Mouse (Mus musculus) heart, postnatal 4 days (tissue): ENCODE data around the gene Gm47791. TPM values are rescaled to one million over a fixed set of nuclear protein-coding genes. Genes with fewer than 3 reads are reported as not detected.

ENCODE experiments used
- DNase-seq: peaks from one replicate; pipeline ENCODE4 v3.0.0; 2021
- total RNA-seq, 2 experiments: library from RNA; stranded (reverse); gene quantifications; 2 replicates each; pipeline ENCODE4 v1.2.3; 2021

Gm47791 gene
- total RNA-seq, 2 experiments from 2014 or later: not detected

DNA sequence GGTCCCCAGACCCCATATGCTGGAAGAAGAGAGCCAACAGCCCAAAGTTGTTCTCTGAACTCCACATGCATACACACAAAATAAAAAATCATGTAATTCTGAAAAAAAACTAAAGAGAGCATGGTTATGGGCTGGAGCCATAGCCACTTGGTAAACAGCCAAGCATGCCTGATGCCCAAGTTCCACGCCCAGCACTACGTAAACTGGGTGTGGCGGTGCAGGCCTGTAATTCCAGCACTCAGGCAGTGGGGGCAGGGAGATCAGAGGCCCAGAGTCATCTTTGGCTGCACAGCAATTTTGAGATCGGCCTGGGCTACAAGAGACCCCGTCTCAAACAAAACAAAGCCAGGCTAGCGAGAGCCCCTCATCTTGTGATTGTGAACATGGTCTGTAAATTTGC lies 14.5 kb upstream of the Gm47791 start:
- DNase-seq: no peak

DNA sequence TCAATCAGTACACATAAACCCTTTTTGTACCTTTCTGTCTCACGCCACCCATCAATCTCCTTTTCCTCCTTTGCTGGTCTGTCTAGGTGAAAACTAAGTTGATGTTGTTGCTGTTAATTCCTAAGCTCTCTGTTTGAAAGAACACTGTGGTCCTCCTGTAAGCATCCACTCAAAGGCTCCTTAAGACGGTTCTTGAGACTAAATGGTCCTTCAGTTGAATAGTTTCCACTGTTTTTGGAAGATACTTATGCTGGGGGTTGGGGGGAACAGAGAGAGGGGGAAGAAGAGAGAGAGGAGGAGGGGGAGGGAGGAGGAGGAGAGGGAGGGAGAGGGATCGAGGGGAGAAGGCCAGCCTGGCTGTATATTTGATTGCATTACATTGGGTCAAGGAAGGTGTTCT lies 12.5 kb upstream of the Gm47791 start:
- DNase-seq: no peak

DNA sequence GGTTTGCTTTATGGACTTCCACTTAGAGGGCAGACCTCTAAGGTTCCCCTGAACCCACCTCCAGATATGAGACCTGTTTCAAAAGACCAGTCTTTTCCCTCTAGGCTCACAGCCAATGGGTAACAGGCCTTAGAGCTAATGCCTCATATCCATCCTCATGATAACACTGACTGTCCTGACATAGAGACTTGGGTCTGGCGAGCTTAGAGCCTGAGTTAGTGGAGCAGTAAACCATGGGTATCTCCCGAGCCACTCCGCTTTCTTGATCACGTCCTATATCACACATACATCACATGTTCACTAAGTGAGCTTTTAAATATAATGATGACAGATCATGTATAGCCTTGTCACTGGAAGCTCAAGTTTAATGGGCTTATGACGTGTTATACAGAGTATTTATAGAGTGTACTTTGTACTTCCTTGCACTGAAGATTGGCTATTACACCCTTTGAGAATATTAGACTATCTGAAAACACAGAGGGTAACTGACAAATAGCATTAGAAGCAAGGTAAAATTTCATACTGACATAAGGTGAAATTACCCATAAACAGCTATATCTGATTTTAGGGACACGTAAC lies 8.4 kb upstream of the Gm47791 start:
- no peak for DNase-seq

DNA sequence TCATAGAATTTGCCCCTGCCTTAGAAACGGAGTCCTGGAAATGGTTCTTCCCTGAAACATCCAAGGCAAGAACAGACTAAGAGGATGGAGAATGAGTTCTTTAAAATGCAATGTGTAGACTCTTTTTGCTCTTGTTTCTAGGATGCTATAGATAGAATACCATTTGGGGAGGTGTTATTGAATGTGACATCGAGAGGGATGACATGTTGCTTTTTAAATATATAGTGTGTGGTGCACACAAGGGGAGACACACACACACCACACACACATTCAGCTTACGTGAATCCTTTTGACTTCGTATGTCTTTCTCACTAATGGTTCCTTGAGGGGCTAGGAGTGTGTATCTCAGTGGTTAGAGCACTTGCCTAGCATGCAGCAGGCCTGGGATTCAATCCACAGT lies 4.2 kb upstream of the Gm47791 start:
- no peak for DNase-seq

DNA sequence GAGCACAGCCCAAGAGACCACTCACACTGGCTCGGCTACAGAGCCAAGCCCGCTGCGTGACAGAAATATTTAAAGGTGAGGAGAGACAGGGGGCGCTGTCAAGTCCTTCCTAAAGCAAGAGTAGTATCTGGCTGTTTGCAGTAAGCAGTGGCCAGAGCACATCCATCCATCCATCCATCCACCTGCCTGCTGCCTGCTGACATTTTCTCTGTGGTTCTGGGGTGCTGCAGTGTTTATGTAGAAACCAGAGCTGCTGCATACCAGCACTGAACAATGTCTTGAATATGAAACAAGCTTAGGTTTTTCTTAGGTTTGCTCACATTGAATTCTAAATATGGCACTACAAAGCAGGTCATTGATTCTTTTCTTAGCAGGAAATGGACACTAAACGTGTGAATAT lies 2.2 kb upstream of the Gm47791 start:
- DNase-seq: no peak

DNA sequence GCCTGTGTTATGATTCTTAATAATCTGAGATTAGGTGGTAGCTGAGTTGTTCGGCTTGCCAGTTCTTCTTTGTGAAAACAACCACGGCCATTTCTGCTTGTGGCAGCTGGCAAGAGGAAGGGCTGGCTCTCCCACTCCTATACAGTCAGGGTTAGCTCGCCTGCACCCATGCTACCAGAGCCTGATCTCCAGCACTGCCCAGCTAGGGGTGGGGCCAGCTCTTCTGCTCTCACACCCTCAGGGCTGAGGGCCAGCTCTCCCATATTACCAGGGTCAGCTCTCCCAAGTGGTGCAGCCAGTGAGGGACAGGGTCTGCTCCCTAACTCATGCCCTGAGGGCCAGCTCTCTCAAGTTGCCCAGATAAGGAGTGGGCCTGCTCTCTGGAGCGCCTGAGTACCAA lies 1.4 kb upstream of the Gm47791 start:
- DNase-seq: no peak

DNA sequence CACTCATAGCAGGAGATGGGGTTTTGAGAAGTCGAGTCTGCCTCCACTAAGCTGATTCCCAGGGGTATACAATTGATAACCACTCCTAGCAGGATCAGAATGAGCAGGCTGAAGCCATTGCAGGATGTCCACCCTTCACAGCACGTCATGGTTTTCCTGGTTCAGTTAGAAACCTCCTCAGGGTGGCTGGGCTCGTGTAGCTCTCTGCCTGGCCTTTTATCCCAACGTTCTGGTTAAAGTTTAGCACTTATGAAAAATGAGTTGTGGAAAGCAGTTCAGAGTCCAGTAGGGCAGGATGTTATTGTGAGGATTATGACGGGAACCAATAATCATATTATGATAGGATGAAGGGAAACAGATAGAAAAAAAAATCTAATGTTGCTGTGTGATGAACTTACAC lies 2.8 kb downstream of the Gm47791 start, which contains the start of gene Tm4sf20:
Gene Tm4sf20, minus strand, starts transcription at position 193 of the 400 bp plus-strand sequence.
- DNase-seq: no peak

DNA sequence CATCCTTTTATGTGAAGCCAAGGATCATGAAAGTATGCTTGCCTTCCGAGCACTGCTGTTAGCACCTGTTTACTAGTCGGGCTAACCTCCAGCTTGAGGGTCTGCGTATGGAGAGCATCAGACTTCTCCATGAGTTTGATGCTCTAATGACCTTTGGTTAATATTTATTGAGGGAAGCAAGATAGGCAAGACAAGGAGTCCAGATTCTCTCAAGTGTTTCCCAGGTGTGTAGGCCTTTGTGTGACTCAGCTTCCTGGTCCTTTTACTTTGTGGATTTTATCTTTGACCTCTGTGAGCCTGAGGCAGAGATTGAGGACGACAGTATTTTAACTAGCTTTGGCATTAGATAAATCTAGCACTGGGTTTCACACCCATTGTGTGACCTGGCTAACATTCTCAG lies 4.4 kb downstream of the Gm47791 start:
- no peak for DNase-seq

DNA sequence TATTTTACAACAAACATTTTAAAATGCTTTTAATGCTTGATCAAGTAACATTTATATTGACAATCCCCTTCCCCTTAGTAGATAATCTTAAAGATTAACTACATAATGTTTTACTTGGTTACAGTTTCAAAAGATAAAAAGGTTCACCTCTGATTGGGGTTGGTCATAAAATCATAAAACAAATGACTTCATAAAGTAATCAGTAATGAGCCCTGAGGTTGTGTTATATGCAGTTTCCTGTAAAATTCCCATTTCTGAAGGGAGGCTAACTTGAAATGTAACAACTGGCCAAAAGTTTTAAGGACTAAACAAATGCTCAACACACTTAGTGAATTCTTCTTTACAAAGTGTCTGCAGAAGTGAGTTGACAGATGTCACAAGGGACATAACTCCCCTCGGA lies 4.8 kb downstream of the Gm47791 start:
- no peak for DNase-seq

DNA sequence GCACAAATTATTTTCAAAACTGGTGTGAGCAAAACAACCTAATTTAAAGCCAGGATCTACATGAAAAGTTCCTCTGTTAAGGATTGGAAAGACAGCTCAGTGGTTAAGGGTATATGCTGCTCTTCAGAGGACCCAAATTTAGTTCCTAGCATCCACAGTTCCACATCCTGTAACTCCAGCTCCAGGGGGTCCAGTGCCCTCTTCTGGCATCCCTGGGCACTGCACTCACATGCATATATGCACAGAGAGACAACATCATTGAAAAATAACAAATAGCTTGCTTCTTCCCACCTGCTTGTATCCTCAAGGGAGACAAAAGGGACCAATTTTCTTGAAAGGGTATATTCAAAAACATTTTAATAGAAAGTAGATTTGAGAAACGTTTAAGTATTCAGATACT lies 8.8 kb downstream of the Gm47791 start:
- DNase-seq: no peak

DNA sequence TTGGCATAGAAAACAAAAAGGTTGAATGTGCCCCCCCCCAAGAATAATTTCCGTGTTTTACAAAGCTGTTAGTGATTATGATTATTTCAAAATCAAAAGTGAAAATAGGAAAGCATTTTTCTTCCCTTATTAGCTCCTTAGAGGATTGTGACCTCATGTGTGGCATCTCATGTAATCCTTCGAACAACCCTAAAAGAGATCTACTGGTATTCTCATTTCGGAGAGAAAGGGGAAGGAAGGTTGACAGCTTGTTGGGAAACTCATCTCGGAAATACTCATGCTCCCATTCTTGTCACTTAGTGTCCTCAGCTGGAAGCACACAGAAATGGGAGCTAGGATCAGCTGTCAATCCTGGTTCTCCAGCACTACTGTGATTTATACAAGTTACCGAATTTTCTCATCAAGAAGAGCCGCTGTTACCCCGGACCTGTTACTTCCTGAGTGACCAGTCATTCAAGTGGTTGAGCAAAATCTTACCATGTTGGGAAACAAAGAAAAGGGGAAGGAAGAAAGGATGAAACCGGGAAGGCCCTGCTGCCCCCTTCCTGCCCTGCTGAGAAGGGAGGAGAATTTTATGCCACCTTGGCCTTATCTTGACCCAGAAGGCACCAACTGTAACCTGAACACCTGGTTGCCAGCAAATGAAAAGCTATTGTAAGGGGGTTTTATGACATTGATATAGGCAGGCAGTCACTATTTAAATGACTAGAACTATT lies 9.4 kb downstream of the Gm47791 start:
- no peak for DNase-seq

DNA sequence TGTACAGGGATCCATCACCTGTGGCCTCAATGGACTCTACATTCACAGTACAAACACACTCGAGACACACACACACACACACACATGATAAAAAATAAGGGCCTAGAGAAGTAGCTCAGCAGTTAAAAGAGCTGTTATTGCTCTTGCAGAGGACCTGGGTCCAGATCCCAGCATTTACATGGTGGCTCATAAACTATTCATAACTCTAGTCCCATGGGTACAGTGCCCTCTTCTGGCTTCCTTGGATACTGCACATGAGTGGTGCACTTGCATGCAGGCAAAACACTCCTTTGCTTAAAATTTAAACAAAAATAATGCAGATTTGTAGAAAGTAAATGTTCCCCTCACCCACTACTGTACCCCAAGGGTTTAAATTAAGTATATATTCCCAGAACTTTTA lies 11.5 kb downstream of the Gm47791 start:
- no peak for DNase-seq

DNA sequence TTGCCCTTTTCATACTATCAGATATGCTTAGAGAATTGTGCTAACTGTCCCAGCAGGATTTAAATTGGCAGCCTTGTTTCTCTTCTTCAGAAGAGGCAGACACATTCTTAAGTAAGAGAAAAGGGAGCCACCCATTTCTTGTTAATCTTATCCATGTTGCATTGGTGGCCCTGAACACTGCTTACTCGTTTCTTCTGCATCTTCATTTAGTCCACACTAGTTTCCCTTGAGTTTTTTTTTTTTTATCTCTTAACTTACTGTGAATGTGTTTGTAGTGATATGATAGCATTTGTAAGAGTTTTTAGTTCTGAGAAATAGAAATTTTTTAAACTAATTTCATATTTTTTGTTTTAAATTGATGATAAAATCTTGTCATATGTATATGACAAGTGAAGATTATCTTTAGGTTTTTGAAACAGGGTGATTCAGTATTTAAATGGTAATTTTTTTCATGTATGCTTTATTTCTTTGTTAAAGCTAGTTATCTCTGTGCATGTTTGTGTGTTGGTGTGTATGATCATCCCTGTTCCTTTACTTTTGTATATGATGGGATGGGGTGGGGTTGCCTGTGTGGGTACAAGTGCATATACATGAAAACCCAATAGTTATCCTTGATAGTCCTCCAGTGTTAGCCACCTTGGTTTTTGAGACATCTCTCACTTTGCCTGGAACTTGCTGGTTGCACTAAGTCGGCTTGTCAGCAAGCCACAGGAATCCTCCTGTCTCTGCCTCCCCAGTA lies 23.2 kb downstream of the Gm47791 start:
- no peak for DNase-seq

DNA sequence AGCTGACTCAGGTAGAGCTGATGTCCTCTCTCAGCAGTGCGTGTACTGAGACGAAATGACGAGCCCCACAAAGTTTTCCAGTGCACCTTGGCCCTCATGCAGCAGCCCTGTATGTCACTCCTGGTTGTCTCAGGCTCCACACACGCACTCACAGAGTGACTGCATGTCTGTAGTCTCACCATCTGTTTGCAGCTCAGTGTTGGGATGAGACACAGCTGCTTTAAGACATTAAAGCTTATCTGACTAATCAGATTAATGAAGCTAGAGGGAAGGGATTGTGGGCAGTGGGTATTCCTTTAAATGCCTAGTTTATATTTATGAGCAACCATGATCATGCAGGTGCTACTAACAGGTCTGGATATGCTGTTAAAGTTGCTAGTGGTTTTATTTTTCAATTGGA lies 24.6 kb downstream of the Gm47791 start:
- no peak for DNase-seq

DNA sequence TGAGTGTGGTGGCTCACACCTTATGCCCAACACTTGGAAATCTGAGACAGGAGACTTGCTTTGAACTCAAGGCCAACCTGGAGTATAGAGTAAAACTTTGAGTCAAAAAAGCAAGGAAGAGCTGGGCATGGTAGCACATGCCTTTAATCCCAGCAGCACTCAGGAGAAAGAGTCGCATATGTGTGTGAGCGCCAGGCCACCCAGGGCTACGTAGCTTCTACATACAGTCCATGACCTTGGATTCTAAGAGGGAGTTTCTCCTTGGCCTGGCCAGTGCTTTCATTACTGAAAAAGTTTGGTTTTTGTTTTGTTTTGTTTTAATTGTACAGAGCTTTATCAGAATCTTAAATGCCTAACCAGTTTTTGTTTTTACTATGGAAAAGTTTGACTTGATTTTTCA lies 27.1 kb downstream of the Gm47791 start:
- no peak for DNase-seq

DNA sequence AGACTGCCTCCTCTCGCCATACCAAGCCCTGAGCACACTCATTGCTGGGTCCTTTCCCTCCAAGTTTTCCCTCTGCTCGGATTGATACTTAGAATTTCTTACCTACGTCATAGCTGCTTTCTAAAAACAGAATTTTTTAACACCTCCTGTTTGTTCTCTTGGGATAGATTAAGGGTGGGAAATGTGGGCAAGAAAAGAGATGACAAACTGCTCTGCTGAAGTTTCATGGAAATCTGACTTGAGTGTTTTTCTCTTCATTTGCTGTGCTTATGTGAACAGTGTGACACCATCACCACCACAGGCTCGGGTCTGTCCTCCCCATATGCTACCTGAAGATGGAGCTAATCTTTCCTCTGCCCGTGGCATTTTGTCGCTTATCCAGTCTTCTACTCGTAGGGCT lies 29.5 kb downstream of the Gm47791 start:
- DNase-seq: no peak

DNA sequence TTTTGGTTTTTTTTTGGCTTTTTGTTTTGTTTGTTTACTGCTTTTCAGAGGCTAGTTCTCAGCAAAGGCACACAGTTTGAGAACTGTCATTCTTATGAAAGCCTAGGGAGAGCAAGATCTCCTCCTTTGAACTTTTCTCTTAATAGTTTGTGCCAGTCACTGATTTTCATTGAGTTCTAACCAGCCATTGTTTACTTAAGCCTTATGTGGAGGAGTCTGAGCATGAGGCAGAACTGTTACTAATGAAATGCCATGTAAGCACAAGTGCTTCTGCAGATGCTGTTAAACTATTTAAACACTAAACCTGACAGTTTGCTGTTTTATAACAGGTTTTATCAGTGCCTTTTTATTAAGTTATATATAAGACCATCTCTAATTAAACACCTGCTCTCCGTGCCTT lies 33.0 kb downstream of the Gm47791 start:
- no peak for DNase-seq

DNA sequence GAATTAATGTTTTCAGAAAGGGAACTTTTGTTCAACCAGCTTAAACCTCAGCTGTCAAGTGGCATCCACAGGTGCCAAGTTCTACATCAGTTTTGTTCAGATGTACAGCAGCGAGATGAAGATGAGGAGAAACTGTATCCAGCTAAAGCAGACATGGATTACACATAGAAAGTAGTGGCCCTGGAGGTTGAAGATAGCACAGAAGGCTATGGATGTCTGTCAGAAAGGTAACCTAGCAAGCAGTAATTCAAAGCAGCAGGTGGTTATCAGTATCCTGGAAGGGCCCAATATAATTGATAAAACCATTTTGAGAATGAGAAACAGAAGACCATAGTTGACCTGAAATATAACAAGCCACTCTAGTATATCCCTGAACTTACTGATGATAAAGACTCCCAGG lies 37.7 kb downstream of the Gm47791 start:
- DNase-seq: no peak

DNA sequence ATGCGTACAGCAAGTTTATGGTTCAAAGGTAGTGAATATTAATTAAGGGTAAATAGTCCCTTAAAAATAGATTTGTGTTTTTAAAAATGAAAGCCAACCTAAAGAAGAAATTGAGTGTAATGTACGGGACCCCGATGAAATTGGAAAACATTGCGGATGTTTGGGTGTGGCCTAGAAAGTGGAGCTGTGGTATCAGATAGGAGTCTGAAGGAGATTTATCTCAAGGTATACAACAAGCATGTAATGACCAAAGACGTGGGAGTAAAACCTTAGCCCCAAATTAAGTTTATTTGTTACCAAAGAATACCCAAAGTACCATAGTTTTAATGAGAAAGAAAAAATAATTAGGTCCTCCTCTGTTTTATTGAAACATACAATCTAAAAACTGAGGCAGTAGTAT lies 44.6 kb downstream of the Gm47791 start:
- no peak for DNase-seq

DNA sequence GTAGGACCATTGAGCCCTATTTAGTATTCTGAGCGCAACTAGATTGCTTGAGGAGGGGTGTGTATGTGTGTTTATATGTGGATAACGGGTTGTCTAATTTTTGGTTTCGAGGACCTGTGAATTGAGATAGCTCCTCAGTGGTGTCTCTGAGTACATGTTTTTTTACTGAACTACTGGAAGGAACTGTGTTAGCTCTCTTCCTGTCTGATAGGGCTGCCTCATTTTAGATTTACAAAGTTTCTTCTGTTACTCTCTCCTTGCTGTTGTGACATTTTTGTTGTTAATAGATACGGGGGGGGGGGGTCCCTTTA lies 45.2 kb downstream of the Gm47791 start:
- DNase-seq: no peak

DNA sequence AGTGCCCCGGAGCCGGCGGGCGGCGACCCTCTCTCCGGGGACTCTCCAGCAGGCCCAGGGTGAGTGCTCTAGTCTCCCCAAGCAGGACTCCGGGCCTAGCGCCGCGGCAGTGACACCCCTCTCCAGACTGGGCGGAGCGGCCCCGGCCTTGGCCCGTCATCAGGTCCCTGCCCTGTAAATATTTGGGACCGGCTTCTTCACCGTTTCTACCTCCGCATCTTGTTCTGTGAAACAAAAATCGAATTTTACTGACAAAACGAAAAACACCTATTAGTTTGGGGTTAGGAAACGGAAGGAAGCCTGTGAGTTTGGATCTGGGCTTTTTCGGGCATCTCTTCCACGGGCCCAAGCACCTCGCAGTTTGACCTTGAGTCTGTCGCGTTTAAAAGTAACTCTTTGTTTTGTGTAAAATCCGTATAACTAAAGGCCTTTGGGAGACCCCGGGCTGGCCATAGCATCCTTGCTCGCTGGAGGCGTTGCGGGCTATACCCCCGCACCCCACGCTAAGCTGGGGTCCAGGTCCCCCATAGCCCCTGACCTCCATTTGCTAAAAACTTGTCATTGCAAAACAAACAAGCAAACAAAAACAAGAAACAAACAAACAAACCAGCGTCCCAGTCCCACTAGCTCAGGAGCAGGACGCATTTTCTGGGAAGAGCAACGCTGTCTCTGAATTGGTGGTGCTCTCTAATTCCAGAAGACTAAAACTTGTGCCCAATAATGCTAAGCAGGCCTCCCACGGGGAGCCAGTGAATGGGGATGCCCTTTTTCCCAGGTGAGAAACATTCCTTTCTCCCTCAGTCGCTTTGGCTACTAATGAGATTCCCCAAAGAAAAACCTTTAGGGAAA lies 45.8 kb downstream of the Gm47791 start:
- no peak for DNase-seq

DNA sequence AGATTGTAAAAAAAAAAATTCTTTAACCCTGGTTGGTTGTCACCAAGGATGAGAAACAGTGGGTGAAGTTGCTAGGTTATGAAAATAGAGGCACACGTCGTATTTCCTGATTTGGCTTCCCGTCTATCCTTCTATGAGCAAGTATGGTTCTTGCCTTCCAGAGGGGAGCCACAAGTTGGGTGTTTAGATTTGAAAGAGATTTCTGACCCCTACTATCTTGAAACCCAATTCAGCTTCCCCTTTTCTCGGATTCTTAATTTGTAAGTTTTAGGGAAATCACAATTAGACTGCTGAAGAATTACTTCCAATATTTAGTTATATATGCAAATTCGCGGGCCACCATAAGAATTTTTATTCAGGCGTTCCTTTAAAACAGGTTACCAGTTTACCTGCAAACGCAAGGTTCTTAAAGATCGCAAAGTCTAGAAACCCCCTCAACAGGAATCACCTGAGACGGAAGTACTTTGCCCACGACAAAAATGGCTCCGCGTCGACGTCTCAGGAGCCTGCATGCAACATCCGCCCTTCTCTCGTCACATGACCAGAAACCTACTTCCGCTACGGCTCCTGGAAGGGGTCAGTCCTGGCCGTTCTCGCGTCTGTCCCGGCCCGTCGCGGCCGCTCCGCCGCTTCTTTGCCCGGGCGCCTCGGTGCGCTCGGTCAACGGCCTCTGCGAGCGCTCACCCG lies 46.6 kb downstream of the Gm47791 start, which contains the start of gene Mff:
Gene Mff, plus strand, starts transcription at position 552 of the 687 bp plus-strand sequence.
- DNase-seq: peak; percentile 94
